Mouse (Mus musculus): Measurements from ENCODE around the gene Arhgap31.
"Not testable (repeated sequence)": the region's sequence is repeated elsewhere in the genome, so short reads cannot be mapped to it uniquely, and the experiment has no call there.

Arhgap31 gene

GRCm38 (mm10) chr16:38724974-38725373 is 11.9 kb upstream of the Arhgap31 start:
- no peak for DNase-seq (ENCODE audit: low read depth)

DNA sequence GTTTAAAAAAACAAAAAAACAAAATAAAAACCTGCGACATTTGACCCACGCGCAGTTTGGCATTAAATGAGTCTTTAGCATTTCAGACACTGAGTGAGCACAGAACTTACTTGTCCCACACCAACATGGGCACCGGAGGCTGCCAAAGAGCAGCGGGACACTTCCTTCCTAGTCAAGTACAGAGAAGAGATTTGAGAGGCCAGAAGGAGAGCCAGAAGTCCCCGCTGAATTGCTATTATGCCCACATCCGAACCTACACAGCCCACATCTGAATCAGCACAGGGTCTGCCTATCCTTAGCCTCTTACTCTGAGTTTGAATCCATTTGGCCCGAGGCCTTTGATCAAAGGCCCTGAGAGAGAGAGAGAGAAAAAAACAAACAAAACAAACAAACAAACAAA is 11.2 kb upstream of the Arhgap31 start:
- DNase-seq (ENCODE audit: low read depth): no peak

- DNase-seq (ENCODE audit: low read depth): peak; percentile 51
Measured at GRCm38 (mm10) chr16:38721377-38721776, 8.3 kb upstream of the Arhgap31 start.

- not testable (repeated sequence) for DNase-seq (ENCODE audit: low read depth)
Measured at GRCm38 (mm10) chr16:38714259-38714526, 1.1 kb upstream of the Arhgap31 start.

GRCm38 (mm10) chr16:38713404-38714258 is 557 bp upstream of the Arhgap31 start:
- peak; percentile 88 for DNase-seq (ENCODE audit: low read depth)

DNA sequence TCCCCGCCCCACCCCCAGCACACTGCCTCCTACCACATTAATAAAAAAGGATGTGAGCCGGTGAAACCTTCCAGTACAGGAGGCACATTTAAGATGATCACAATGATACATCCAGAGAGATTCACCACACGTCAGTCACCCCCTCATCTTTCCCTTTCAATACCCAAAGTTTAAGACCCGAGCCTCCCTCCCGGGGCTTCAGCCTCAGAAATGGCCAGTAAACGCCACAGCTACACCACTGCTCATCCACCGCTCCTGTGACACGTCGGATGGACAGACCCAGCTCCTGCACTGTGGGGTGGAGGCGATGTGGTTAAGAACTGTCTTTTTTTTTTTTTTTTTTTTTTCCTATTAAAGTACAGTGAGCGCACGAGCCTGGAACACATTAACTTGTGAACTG is 969 bp downstream of the Arhgap31 start:
- peak; percentile 82 for DNase-seq (ENCODE audit: low read depth)

GRCm38 (mm10) chr16:38711245-38711644 is 1.8 kb downstream of the Arhgap31 start:
- DNase-seq (ENCODE audit: low read depth): peak; percentile 29

DNA sequence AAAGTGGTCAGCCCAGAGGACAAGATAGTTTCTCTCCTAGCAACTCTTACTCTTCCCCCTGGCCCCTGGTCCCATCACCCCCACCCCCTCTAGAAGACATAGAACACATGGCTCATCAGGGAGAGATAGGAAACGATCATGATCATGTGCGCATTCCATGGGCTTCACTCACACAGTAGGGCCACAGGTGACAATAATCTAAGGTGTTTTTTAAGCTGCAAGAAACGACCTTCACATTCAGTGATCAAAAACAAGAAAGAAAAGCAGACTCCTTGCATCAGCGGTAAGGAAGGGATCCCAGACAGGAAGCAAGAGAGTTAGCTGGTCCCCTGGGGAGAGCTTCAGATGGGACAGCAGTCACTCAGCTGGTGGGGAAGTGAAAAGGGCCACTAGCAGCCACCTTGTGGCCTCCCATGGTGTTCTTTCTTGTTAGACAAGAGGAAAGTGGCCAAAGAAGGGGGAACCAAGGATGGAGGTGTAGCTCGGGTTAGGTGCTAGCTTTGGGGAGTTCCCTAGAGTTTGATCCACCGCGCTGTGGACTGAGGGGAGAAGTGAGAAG is 4.0 kb downstream of the Arhgap31 start:
- peak; percentile 43 for DNase-seq (ENCODE audit: low read depth)

GRCm38 (mm10) chr16:38706782-38707181 is 6.3 kb downstream of the Arhgap31 start:
- DNase-seq (ENCODE audit: low read depth): no peak

- DNase-seq (ENCODE audit: low read depth): no peak
Measured at GRCm38 (mm10) chr16:38705531-38706281, 7.4 kb downstream of the Arhgap31 start.

- DNase-seq (ENCODE audit: low read depth): no peak
Measured at GRCm38 (mm10) chr16:38703501-38703900, 9.6 kb downstream of the Arhgap31 start.

DNA sequence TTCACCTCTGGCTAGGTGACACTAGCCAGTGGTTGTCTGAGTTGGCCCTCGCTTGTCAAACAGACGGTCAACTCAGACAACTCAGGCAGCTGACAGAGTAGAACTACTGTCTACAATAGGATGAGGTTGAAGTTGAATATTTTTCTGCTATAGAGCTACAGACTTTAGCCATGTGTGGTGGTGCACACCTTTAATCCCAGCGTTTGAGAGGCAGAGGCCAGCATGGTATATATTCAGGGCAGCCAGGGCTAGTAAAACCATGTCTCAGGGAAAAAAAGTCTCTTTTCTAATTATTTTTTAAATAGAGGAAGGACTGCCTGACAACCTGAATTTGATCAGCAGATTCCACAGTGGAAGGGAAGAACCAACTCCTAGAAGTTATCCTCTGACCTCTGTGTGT is 10.8 kb downstream of the Arhgap31 start:
- DNase-seq (ENCODE audit: low read depth): no peak

GRCm38 (mm10) chr16:38701492-38702185 is 11.4 kb downstream of the Arhgap31 start:
- DNase-seq (ENCODE audit: low read depth): no peak

DNA sequence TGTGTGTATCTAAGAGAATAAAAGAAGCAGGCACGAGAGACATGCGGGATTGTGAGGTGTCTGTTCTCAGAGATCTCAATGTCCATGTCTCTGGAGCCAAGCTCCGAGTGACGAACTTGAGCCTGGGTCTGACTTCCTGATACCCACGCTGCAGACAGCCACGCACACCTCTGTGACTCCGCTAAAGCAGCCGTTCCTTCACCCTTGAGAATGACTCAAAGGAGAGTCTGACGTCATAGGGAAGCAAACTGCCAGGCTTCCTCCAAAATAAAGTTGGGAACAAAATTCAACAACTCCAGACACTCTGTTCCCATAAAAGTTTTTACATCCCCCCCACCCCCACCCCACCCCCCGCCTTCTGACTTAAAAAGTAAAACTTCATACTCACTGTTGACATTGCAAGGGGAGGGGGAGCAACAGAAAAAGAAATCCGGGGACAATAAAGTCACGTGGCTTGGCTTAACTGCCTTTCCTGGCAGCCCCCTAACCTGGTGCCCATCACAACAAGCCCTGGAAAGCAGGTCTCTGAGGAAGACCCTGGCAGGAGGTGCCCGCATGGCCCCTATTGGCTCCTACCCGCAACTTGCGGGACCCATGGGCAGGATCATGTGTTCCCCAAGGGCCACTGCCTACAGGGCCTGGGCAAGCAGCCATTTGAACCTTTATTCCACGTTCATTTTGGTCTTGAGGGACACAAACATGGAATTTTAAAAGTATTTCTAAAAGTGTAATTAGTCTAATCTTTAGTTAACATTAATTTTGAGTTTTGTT is 12.5 kb downstream of the Arhgap31 start:
- DNase-seq (ENCODE audit: low read depth): no peak

- no peak for DNase-seq (ENCODE audit: low read depth)
Measured at GRCm38 (mm10) chr16:38697611-38698010, 15.5 kb downstream of the Arhgap31 start.

DNA sequence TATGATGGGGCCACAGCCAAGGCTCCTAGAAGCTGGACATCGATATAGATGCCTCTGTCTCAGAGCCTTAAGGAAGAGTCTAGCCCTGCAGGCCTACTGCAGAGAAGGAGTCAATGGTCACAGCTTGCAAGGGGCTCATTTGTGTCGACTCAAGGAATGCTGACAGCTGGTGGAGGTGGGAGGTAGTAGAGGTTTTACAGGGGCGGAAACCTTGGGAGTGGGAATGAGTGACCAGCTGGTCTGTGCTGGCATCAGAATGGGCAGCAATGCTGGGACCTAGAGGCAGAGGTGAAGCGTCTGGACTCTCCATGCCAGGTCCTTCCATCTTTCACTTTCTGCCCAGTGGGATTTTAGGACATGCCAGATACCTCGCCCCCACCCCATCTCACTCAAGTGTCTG is 17.5 kb downstream of the Arhgap31 start:
- DNase-seq (ENCODE audit: low read depth): no peak

DNA sequence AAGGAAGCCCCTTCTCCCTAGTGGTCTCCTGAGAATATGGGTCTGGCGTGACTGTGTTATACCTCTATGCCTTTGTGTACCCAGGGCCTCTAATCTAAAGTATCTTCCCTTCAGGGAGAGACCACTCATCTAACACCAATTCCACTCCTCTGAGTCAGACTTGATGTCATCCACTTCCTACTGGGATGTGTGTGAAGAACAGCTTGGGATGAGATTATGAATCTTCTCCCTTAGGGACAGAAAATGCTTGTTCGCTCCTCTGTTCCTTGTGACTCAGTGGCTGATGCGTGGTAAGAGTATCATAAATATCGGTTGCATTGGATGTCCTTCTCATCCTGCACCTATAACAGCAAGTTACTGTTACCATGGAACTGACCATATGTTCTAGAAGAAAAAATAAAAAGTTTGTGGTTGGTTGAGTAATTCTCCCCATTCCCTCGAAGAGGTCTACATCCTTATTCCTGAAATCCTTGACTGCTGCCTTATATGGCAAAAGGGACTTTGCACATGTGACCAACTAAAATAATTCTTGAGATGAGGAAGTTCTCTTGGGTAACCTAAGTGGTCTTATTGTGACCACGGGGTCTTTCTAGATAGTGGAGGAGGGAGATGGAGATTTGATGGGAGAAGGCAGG is 18.1 kb downstream of the Arhgap31 start:
- no peak for DNase-seq (ENCODE audit: low read depth)

DNA sequence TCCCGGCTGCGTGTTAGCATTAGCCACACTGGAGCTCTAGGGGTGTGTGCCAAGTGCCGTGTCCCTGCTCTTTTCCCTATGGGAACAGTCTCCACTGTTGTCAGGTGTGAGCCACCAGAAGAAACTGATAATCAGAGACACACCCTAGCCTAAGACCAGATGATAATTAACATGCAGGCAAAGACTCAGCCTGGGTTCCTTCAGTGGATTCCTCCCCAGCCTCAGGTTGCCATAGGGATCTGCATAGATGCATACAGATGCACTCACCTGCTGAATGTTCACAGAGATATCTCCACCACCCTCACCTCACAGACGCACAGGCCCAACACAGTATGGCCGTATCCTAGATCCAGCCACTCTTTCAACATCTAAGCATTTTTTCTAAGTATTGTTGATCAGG is 22.6 kb downstream of the Arhgap31 start:
- DNase-seq (ENCODE audit: low read depth): no peak

DNA sequence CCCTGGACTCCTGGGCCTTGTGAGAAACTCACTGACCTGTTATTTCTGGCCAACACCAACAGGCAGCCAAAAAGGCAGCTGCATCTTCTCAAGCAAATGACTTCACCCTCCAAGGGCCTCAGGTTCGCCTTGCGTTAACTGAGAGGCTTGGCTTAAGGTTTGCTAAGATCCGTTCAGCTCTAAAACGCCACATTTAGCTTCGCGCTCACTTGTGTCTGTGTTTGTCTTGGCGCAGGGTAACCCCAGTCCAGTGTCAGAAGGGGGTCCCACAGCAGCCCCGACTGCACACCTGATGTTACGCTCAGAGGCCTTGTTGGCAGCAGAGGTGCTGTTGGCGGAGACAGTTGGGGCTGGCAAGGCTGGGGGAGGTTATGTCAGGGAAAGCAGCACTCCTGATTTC is 23.3 kb downstream of the Arhgap31 start:
- DNase-seq (ENCODE audit: low read depth): no peak

GRCm38 (mm10) chr16:38688531-38689264 is 24.4 kb downstream of the Arhgap31 start:
- no peak for DNase-seq (ENCODE audit: low read depth)

- no peak for DNase-seq (ENCODE audit: low read depth)
Measured at GRCm38 (mm10) chr16:38687673-38688072, 25.4 kb downstream of the Arhgap31 start.

Measured in induced T-regulatory cell, adult 2 months (primary cell).